Mouse (Mus musculus) intestine, embryonic 15.5 days (tissue): ENCODE results near the gene Tspan17. TPM values are rescaled to one million over a fixed set of nuclear protein-coding genes. Genes with fewer than 3 reads are reported as not detected.

ENCODE experiments used
- ATAC-seq: fragments of 200-750 bp; cut with Nextera tagmentation; 2 replicates; pipeline ENCODE4 v1.8.0; 2017; ENCODE audit warnings: moderate TSS enrichment, moderate library complexity
- H3K27ac ChIP-seq: fragments of 300-500 bp; sonication (generic); 2 replicates; pipeline ENCODE4 v1.5.1; 2015; ENCODE audit warnings: mild to moderate bottlenecking, inconsistent platforms
- H3K27me3 ChIP-seq: fragments of 300-500 bp; sonication (generic); replicated peaks from 2 replicates; pipeline ENCODE4 v1.6.1; 2015; ENCODE audit warnings: inconsistent platforms
- H3K36me3 ChIP-seq: fragments of 300-500 bp; sonication (generic); 2 replicates; pipeline ENCODE4 v1.6.1; 2015; ENCODE audit warnings: inconsistent platforms
- H3K4me1 ChIP-seq: fragments of 300-500 bp; sonication (generic); replicated peaks from 2 replicates; pipeline ENCODE4 v1.6.1; 2015; ENCODE audit warnings: inconsistent platforms
- H3K4me2 ChIP-seq: fragments of 300-500 bp; sonication (generic); replicated peaks from 2 replicates; pipeline ENCODE4 v1.6.1; 2015; ENCODE audit warnings: mild to moderate bottlenecking, inconsistent platforms
- H3K4me3 ChIP-seq: fragments of 300-500 bp; sonication (generic); replicated peaks from 2 replicates; pipeline ENCODE4 v1.5.1; 2015; ENCODE audit warnings: inconsistent platforms
- H3K9ac ChIP-seq: fragments of 300-500 bp; sonication (generic); 2 replicates; pipeline ENCODE4 v1.6.1; 2015; ENCODE audit warnings: inconsistent platforms
- H3K9me3 ChIP-seq: fragments of 300-500 bp; sonication (generic); 2 replicates; pipeline ENCODE4 v1.6.1; 2016; ENCODE audit warnings: inconsistent platforms
- WGBS: fragments of 180-500 bp; shearing (Covaris S2); methylation state at CpG from one replicate; pipeline ENCODE4 v1.1.7; 2015; 5-methylcytosine and 5-hydroxymethylcytosine counted together
- polyA plus RNA-seq: library from polyadenylated mRNA; unstranded; fragments of >200 nt; fragmentation: Nextera tagmentation; extraction: Ambion mirVana; gene quantifications from 2 replicates; pipeline ENCODE4 v1.2.1, GENCODE M21; 2015

Tspan17 gene
- 13.9 TPM in 2 replicates for polyA plus RNA-seq

DNA sequence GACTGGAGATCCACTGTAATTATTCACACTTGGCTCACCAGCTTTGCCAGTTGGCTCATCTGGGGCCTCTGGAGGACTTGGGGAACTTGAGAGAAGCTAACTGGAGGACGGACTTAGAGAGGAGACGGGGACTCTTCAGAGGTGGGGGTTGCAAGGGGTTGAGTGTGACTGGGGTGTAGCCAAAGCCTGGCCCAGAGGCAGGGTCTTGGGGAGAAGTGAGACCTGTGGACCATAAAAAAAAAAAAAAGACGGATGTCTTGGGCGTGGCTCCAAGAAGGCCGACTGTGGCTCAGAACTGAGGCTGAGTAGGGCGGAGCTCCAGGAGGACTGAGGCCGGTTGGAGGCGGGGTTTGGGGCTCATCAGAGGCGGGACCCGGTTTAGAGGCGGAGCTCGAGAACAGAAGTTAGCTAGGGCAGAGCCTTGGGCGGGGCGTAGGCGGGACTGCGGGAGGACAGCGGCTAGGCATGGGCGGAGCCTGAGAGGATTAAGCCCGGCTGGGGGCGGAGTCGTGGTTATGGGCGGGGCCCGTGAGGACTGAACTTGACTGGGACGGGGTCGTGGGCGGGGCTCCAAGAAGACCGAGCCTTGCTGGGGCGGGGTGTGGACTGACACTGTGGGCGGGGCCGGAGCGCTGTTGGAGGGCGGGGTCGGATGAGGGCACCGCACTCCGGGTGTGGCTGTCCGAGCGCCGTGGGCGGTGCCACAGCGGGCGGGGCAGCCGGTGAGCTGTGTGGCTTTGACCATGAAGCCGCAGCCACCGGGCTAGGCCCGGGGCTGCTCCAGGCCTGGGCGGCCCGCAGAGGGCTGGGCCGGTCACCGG lies at the start of gene Tspan17:
Tspan17 (plus strand) TSS at position 638 of the 821 bp plus-strand sequence.
- peaks cover 3% of the 10 kb centered on the region for H3K27me3 ChIP-seq
- peaks cover 9% of the 10 kb centered on the region for H3K4me1 ChIP-seq
- peak within 1 kb of the TSS; percentile 61 for H3K4me3 ChIP-seq
- H3K27ac ChIP-seq = 0 out of 2 replicates have a peak within 1 kb of the TSS, but pooled peaks have one; percentile 27
- ATAC-seq = peak; percentile 94
- peak within 1 kb of the TSS; percentile 99 for H3K4me2 ChIP-seq
- peak within 1 kb of the TSS; percentile 46 for H3K9ac ChIP-seq
- no peaks in the 10 kb centered on the region for H3K36me3 ChIP-seq
- no peaks in the 10 kb centered on the region for H3K9me3 ChIP-seq
- WGBS = 2% methylated on average over 45 of the region's 49 CpGs

DNA sequence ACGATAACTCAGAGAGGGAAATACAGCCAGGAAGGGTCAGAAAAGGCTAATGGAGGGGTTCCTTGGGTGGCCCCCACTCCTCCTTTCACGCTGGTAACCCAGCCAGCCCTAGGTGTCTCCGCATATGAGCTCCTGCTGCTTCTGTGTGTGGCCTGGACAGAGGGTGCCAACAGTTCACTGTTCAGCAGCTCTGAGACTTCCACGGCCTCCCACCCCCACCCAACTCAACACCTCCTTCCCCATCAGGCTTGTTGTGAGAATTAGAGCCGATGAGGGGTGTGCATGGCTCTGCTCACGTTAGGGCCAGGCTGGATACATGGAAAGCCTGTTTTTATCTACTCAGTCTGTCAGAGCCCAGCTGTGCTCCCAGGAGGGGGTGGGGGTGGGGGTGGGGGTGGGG lies 43.1 kb upstream of the Tspan17 start:
- Histone ChIP-seq H3K4me3 (no peak overlapping the region), H3K9ac (no peak overlapping the region), H3K27ac (no peak overlapping the region), H3K4me1 (peaks cover 5% of the 10 kb centered on the region), H3K36me3 (no peaks in the 10 kb centered on the region), H3K9me3 (no peaks in the 10 kb centered on the region), H3K27me3 (peaks cover 27% of the 10 kb centered on the region), H3K4me2 (no peak overlapping the region)
- WGBS = 51% methylated on average over 6 of the region's 6 CpGs
- no peak for ATAC-seq

DNA sequence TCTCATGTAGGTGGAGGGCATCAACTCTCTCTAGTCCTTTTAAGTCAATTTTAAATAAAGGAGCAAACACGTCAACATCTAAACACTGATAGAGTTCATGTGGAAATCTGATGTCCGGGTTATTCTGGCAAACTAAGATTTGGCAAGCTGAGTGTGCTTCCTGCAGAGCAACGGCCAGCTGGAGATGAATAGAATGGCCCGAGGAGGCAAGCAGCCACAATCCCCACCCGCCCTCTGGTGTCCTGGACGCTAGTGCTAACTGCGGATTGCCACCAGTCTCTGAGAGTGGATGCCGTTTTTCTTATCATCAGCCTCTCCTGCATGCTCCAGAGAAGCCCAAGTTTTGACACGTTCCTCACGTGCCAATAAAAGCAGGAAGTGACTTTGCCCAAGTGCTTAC lies 42.3 kb upstream of the Tspan17 start:
- no peaks in the 10 kb centered on the region for H3K9me3 ChIP-seq
- WGBS = 40% methylated on average over 10 of the region's 10 CpGs
- H3K27me3 ChIP-seq = peaks cover 28% of the 10 kb centered on the region
- H3K27ac ChIP-seq = no peak overlapping the region
- H3K4me3 ChIP-seq = no peak overlapping the region
- no peaks in the 10 kb centered on the region for H3K36me3 ChIP-seq
- no peak overlapping the region for H3K4me2 ChIP-seq
- ATAC-seq = no peak
- H3K4me1 ChIP-seq = peaks cover 5% of the 10 kb centered on the region
- no peak overlapping the region for H3K9ac ChIP-seq

DNA sequence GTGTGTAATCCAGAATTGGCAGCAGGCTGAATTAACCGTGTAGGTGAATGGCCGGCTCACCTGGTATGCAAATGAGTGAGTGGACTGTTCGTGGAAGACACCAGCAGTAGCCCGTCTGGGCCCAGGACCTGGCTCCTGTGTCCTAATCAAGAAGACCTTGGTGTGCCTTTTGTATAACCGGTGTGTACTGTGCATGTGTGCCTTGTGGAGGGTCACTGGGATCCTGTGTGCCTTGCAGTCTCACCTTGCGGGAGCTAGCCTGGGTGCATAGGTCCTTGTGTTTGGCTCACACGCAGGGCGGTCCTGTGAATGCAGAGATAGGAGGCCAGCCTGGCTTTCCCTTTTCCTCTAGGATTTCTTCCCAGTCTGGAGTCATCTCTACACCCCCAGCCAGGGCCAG lies 41.0 kb upstream of the Tspan17 start:
- WGBS = 83% methylated on average over 8 of the region's 8 CpGs
- peaks cover 28% of the 10 kb centered on the region for H3K27me3 ChIP-seq
- H3K36me3 ChIP-seq = no peaks in the 10 kb centered on the region
- no peak overlapping the region for H3K27ac ChIP-seq
- no peak overlapping the region for H3K4me2 ChIP-seq
- ATAC-seq = no peak
- no peak overlapping the region for H3K4me3 ChIP-seq
- peaks cover 5% of the 10 kb centered on the region for H3K4me1 ChIP-seq
- H3K9me3 ChIP-seq = no peaks in the 10 kb centered on the region
- H3K9ac ChIP-seq = no peak overlapping the region

DNA sequence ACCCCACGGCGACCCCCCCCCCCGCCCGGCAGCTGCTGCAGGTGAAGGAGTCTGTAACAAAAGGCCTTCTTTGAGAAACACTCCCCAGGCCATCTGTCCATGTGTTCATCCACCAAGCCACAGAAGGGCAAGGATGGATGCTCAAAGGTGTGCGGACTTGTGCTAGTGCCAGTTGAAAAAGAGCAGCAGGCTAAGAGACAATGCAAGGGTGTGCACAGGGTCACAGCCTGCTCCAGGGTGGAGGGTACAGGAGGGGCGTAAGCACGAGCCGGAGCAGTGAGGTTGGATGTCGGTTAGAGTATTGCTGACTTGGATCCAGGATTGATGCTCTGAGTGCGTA lies 40.5 kb upstream of the Tspan17 start:
- peak overlapping the region; percentile 95 for H3K4me2 ChIP-seq
- peak; percentile 15; the same call in 1 of the 2 replicates for ATAC-seq
- no peaks in the 10 kb centered on the region for H3K36me3 ChIP-seq
- no peaks in the 10 kb centered on the region for H3K9me3 ChIP-seq
- peaks cover 5% of the 10 kb centered on the region for H3K4me1 ChIP-seq
- peaks cover 28% of the 10 kb centered on the region for H3K27me3 ChIP-seq
- H3K4me3 ChIP-seq = 0 out of 2 replicates have a peak overlapping the region, but pooled peaks have one; percentile 56
- 48% methylated on average over 10 of the region's 10 CpGs for WGBS
- no peak overlapping the region for H3K9ac ChIP-seq
- no peak overlapping the region for H3K27ac ChIP-seq

DNA sequence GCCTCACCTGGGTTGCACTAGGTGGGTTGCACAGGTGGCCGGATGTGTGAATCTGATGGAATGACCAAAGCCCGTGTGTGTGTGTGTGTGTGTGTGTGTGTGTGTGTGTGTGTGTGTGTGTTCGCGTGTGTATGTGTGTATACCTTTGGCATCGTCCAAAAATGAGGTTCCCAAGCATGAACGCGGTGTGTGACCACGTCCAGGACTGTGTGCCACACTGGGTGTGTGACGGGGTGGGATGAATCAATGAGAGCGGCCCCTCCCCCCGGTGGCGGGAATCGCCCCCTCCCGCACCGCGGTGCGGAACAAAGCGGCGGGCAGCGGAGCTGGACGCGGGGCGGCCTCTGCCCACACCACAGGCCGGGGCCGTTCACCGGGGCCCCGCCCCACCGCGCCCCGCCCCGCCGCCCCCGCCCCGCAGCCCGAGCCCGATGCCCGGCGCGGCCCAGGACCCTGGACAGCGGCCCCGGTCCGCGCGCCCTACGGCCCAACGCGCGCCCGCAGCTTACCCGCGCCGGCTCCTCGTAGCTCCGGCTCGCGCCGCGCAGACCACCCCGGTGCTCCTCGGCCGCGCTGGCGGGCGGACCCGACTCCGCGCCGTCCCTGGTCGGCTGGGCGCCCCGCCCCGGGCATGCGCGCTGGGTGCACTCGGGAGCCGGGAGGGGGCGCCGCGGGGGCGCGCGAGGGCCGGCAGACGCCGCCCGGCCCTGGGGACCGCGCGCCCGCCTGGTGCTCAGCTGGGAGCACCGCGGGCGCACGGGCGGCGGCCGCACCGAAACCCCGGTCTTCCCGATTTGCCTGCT lies 39.9 kb upstream of the Tspan17 start:
- peak; percentile 86 for ATAC-seq
- Histone ChIP-seq H3K9me3 (no peaks in the 10 kb centered on the region), H3K27ac (no peak overlapping the region), H3K9ac (peak overlapping the region; percentile 26; the same call in 1 of the 2 replicates), H3K36me3 (no peaks in the 10 kb centered on the region), H3K4me3 (peak overlapping the region; percentile 56), H3K4me2 (peak overlapping the region; percentile 95), H3K4me1 (peaks cover 5% of the 10 kb centered on the region), H3K27me3 (peaks cover 30% of the 10 kb centered on the region)
- 4% methylated on average over 43 of the region's 100 CpGs for WGBS

DNA sequence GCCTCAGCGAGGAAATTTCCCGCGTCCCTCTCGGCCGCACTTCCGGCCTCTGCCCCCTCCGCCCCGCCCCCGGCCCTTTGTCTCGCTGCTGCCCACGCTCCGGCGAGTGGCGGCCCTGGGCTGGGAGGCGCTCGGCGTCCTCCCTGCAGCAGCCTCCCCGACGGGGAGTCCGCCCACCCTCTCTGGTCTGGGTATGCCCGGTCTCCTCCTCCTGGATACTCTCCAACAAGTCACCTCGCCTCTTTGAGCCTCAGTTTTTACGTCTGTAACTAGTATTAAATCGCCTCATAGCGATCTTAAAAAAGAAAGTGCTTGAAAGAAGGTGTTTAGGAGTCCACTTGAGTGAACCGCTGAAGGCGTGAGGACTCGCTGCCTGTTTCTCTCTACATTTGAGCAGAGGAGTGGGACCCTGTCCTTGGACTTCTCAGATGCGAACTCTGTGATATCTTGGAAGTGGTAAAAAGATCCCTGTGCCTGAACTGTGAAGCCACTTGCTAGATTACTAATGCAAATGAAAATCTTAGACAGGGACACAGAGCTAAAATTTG lies 39.2 kb upstream of the Tspan17 start, which contains the start of gene Gprin1:
Gprin1 (minus strand) TSS at position 11 of the 548 bp plus-strand sequence.
- Histone ChIP-seq H3K36me3 (no peaks in the 10 kb centered on the region), H3K9ac (peak within 1 kb of the TSS; percentile 26; the same call in 1 of the 2 replicates), H3K9me3 (no peaks in the 10 kb centered on the region), H3K27ac (no peak within 1 kb of the TSS), H3K4me3 (peak within 1 kb of the TSS; percentile 56), H3K4me1 (peaks cover 5% of the 10 kb centered on the region), H3K4me2 (peak within 1 kb of the TSS; percentile 95), H3K27me3 (peaks cover 34% of the 10 kb centered on the region)
- 3% methylated on average over 29 of the region's 29 CpGs for WGBS
- peak; percentile 53 for ATAC-seq

DNA sequence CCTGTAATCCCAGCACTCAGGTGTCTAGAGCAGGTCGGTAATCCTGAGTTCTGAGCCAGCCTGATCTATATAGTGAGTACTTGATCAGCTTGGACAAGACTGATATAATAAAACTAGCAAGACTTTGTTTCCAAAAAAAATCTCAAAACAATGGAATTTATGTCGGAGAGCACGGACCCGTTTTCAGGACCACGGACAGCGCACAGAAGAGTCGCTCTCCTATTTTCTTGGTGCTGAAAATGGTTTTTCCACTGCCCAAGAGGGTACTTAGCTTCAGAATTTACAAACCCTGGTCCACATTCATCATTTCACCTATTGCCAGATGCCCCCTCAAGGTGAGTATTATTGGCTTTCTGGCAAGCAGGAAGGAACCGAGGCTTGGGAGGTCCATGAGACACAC lies 38.5 kb upstream of the Tspan17 start:
- no peak for ATAC-seq
- Histone ChIP-seq H3K27me3 (peaks cover 34% of the 10 kb centered on the region), H3K4me2 (no peak overlapping the region), H3K36me3 (no peaks in the 10 kb centered on the region), H3K4me1 (peaks cover 5% of the 10 kb centered on the region), H3K9me3 (no peaks in the 10 kb centered on the region), H3K27ac (no peak overlapping the region), H3K4me3 (no peak overlapping the region), H3K9ac (no peak overlapping the region)
- WGBS = 3% methylated on average over 8 of the region's 8 CpGs

DNA sequence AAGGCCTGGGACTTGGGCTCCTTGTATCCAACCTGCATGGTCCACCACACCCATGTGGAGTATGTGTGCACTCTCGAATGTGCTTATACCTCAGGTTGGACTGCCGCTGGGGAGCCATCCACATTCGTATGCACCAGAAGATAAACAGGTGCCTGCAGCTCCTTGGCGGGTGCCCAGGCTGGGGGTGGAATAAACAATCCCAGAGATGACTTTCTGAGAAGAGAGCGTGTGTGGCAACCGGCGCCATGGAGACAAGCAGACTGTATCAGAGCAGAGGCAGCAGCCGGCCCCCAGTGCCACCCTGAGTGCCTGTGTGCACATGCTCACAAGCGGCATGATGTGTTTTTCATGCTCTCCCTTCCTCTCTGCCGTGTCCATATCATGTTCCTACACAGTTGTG lies 36.5 kb upstream of the Tspan17 start:
- 64% methylated on average over 10 of the region's 10 CpGs for WGBS
- Histone ChIP-seq H3K27me3 (peaks cover 33% of the 10 kb centered on the region), H3K9ac (no peak overlapping the region), H3K36me3 (no peaks in the 10 kb centered on the region), H3K9me3 (no peaks in the 10 kb centered on the region), H3K4me1 (peaks cover 5% of the 10 kb centered on the region), H3K27ac (no peak overlapping the region), H3K4me2 (no peak overlapping the region), H3K4me3 (no peak overlapping the region)
- no peak for ATAC-seq

DNA sequence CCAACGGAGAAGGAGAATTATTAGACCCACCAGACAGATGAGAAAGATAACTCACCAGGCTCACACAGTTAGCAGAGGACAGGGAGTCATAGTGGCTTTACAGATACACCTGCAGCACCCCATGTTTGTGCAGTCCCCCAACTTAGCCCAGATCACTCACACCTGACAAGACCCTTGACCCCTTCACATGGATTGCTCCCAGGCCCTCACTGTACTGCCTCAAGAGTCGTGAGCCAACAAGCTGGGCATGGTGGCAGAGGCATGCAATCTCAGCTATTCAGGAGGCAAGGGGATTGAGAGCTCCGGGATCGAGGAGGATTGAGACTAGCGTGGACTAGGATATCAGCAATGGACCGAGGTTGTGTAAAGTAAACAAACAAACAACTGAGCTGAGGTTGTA lies 35.4 kb upstream of the Tspan17 start:
- Histone ChIP-seq H3K4me1 (peaks cover 5% of the 10 kb centered on the region), H3K9me3 (no peaks in the 10 kb centered on the region), H3K9ac (no peak overlapping the region), H3K27me3 (peaks cover 28% of the 10 kb centered on the region), H3K4me2 (no peak overlapping the region), H3K36me3 (no peaks in the 10 kb centered on the region), H3K27ac (no peak overlapping the region), H3K4me3 (no peak overlapping the region)
- ATAC-seq = no peak
- 65% methylated on average over 6 of the region's 6 CpGs for WGBS

DNA sequence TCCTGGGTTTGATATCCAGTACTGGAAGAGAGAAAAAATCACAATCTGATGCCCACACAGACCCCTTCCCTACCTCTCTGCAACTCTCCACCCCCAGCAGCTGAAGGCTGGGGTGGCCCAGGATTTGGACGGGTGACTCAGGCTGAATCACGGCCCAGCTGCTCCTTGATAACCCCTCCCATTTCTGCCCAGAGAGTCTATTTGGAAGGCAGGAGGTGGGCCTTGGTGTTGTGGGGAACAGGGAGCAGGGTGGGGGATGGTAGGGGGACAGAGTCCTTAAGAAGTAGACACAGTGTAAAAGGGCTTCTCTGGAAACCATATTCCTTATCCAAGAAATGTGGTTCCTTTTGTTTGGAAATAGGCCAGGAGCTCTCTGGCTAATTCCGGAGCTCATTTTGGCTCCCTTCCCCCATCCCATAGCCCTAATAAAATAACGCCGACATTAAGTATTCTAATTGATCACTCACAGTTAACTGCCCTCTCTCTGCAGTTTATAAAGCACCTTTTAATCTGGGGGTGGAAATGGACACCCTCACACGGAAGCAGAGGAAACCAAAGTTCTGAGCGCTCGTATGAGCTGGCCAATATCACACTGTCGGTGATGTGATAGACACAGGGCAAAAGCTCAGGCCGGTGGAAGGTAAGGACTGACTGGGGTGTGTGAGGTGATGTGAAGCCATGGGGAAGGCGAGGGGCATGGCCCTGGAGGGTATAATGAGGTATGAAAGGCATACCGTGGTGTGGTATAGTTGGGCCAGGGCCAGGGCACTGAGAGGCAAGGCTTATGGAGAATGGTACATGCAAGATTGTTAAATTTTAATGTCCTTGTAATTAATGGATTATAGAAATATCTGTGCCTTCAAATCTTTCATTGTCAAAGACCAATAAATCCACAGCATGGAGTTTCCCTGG lies 34.8 kb upstream of the Tspan17 start:
- peaks cover 30% of the 10 kb centered on the region for H3K27me3 ChIP-seq
- no peak for ATAC-seq
- peaks cover 5% of the 10 kb centered on the region for H3K4me1 ChIP-seq
- H3K9ac ChIP-seq = no peak overlapping the region
- no peak overlapping the region for H3K27ac ChIP-seq
- no peaks in the 10 kb centered on the region for H3K9me3 ChIP-seq
- 38% methylated on average over 12 of the region's 12 CpGs for WGBS
- no peak overlapping the region for H3K4me2 ChIP-seq
- no peak overlapping the region for H3K4me3 ChIP-seq
- no peaks in the 10 kb centered on the region for H3K36me3 ChIP-seq
